Mouse (Mus musculus): ENCODE data around the gene Prdx5. TPM values are rescaled to one million over a fixed set of nuclear protein-coding genes. Genes with fewer than 3 reads are reported as not detected.
A peak's percentile ranks its signal among the peaks of the same experiment; 100 is the strongest.

Prdx5 gene
- total and polyA plus RNA-seq, 3 experiments, result 130 to 246 TPM; not detected in 1

DNA sequence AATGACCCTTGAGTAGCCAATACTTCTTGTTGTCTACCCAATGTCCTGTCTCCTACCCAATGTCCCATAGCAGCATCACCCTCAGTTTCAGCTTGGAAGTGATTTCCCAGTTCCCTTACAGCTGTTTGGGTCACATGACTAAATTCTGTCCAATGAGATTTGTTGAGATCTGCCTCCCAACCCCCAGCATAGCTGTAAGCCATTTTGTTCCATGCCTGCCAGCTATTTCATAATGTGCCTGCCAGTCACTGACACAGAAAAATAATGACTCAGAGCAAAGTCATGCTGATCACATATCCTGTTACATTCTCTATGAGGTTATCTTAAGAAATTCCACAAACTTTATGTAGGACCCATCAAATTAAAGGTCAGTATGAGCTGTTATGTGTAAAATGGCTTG is 33.1 kb downstream of the Prdx5 start:
- no peaks in the 10 kb centered on the region for H3K27me3 ChIP-seq (ENCODE audit: control insufficient read depth in 1 of 2, insufficient read depth in 2 of 2, low read length in 2 of 2)
- H3K27ac ChIP-seq (ENCODE audit: control insufficient read depth, low read depth, low read length), result no peak overlapping the region
- no peaks in the 10 kb centered on the region; a peak in 1 of 4 replicates for H3K36me3 ChIP-seq (ENCODE audit: control insufficient read depth in 1 of 2, insufficient read depth in 2 of 2, low read length in 2 of 2)
- H3K79me2 ChIP-seq (ENCODE audit: control insufficient read depth, insufficient read depth, low read length, poor library complexity), result no peaks in the 10 kb centered on the region
- H3K9ac ChIP-seq (ENCODE audit: control insufficient read depth, low read depth, low read length, poor library complexity, severe bottlenecking), result no peak overlapping the region
- H3K4me3 ChIP-seq (ENCODE audit: control insufficient read depth in 1 of 2, insufficient read depth in 1 of 2, low read depth in 2 of 2, low read length in 2 of 2), result no peak overlapping the region
- no peak for DNase-seq (ENCODE audit: low read depth, low spot score)
- TF ChIP-seq ZC3H11A (IDR thresholded peaks at IDR 0.05; ENCODE audit: low read depth, low read length) (no peak), USF1 (IDR thresholded peaks at IDR 0.05; ENCODE audit: low read depth, low read length) (peak; percentile 63)
- H3K4me1 ChIP-seq (ENCODE audit: control insufficient read depth in 1 of 2, insufficient read depth in 2 of 2, low read length in 2 of 2), result peaks cover 0 to 5% of the 10 kb centered on the region in 2 experiments; a peak in 1 of 4 replicates
- no peaks in the 10 kb centered on the region for H3K9me3 ChIP-seq (replicated peaks; ENCODE audit: insufficient read depth, low read length)

DNA sequence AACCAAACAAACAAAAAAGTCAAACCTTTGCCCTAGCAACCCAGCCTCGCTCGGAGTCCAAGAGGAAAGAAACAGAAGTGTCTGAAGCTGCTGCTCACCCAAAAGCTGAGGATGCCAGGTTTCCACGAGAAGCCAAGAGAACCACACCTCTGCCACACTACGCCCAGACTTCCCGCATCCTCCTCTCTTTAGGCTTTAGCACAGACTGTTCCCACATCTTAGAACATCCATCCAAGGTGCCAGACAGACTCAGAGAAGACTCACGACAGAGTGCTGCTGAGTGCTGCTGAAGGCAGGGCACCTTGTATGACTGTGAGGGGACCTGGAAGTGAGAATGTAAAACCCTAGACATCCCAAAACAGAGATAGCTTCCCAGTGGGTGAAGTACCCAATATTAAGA is 34.1 kb downstream of the Prdx5 start:
- Histone ChIP-seq H3K9ac (ENCODE audit: control insufficient read depth, low read depth, low read length, poor library complexity, severe bottlenecking) (no peak overlapping the region), H3K4me3 (ENCODE audit: control insufficient read depth in 1 of 2, insufficient read depth in 1 of 2, low read depth in 2 of 2, low read length in 2 of 2) (no peak overlapping the region)

DNA sequence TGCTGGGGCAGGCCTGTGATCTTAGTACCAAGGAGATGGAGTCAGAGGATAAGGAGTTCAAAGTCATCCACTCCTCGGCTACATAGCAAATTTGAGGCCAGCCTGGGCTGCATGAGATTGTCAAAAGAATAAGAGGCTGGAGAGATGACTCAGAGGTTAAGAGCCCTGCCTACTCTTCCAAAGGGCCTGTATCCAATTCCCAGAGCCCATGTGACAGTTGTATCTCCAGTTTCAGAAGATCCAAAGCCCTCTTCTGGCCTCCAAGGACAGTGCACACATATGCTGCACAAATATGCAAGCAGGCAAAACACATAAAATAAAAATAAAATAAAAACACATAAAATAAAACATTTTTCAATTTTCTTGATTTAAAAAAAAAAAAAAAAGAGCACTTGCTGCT is 35.6 kb downstream of the Prdx5 start:
- H3K36me3 ChIP-seq (ENCODE audit: control insufficient read depth in 1 of 2, insufficient read depth in 2 of 2, low read length in 2 of 2), result peaks cover 0 to 5% of the 10 kb centered on the region in 2 experiments; a peak in 2 of 4 replicates
- no peak for TF ChIP-seq CHD2 (IDR thresholded peaks at IDR 0.05; ENCODE audit: low read length)
- no peak for TF ChIP-seq ZKSCAN1 (IDR thresholded peaks at IDR 0.05; ENCODE audit: low read depth, low read length)
- TF ChIP-seq CTCF (IDR thresholded peaks at IDR 0.05 in 2 of 3, conservative IDR thresholded peaks at IDR 0.05 in 1 of 3; ENCODE audit: control insufficient read depth in 1 of 3, insufficient read depth in 1 of 3, low read depth in 2 of 3, low read length in 3 of 3, poor library complexity in 1 of 3, severe bottlenecking in 1 of 3), result no peak
- TF ChIP-seq MEF2A (IDR thresholded peaks at IDR 0.05; ENCODE audit: extremely low read depth, insufficient replicate concordance, low read depth, low read length, poor library complexity, severe bottlenecking), result no peak
- TF ChIP-seq RCOR1 (IDR thresholded peaks at IDR 0.05; ENCODE audit: low read depth, low read length), result no peak
- DNase-seq (ENCODE audit: low read depth, low spot score), result no peak
- peaks cover 0 to 9% of the 10 kb centered on the region in 2 experiments; a peak in 2 of 4 replicates for H3K4me1 ChIP-seq (ENCODE audit: control insufficient read depth in 1 of 2, insufficient read depth in 2 of 2, low read length in 2 of 2)
- no peak overlapping the region for H3K27ac ChIP-seq (ENCODE audit: control insufficient read depth, low read depth, low read length)
- H3K9me3 ChIP-seq (replicated peaks; ENCODE audit: insufficient read depth, low read length), result no peaks in the 10 kb centered on the region
- no peak overlapping the region for H3K4me3 ChIP-seq (ENCODE audit: control insufficient read depth in 1 of 2, insufficient read depth in 1 of 2, low read depth in 2 of 2, low read length in 2 of 2)
- no peak overlapping the region for H3K9ac ChIP-seq (ENCODE audit: control insufficient read depth, low read depth, low read length, poor library complexity, severe bottlenecking)
- no peaks in the 10 kb centered on the region for H3K79me2 ChIP-seq (ENCODE audit: control insufficient read depth, insufficient read depth, low read length, poor library complexity)
- H3K27me3 ChIP-seq (ENCODE audit: control insufficient read depth in 1 of 2, insufficient read depth in 2 of 2, low read length in 2 of 2), result no peaks in the 10 kb centered on the region

More for the DNA sequence above, 34.1 kb downstream of the Prdx5 start:
- DNase-seq (ENCODE audit: low read depth, low spot score), result no peak
- H3K27me3 ChIP-seq (ENCODE audit: control insufficient read depth in 1 of 2, insufficient read depth in 2 of 2, low read length in 2 of 2), result no peaks in the 10 kb centered on the region
- no peaks in the 10 kb centered on the region for H3K79me2 ChIP-seq (ENCODE audit: control insufficient read depth, insufficient read depth, low read length, poor library complexity)
- no peaks in the 10 kb centered on the region; a peak in 1 of 4 replicates for H3K36me3 ChIP-seq (ENCODE audit: control insufficient read depth in 1 of 2, insufficient read depth in 2 of 2, low read length in 2 of 2)
- H3K4me1 ChIP-seq (ENCODE audit: control insufficient read depth in 1 of 2, insufficient read depth in 2 of 2, low read length in 2 of 2), result peaks cover 0 to 7% of the 10 kb centered on the region in 2 experiments; a peak in 1 of 4 replicates
- no peak for TF ChIP-seq CHD1 (IDR thresholded peaks at IDR 0.05; ENCODE audit: low read depth, low read length)
- no peak overlapping the region for H3K27ac ChIP-seq (ENCODE audit: control insufficient read depth, low read depth, low read length)
- H3K9me3 ChIP-seq (replicated peaks; ENCODE audit: insufficient read depth, low read length), result no peaks in the 10 kb centered on the region

DNA sequence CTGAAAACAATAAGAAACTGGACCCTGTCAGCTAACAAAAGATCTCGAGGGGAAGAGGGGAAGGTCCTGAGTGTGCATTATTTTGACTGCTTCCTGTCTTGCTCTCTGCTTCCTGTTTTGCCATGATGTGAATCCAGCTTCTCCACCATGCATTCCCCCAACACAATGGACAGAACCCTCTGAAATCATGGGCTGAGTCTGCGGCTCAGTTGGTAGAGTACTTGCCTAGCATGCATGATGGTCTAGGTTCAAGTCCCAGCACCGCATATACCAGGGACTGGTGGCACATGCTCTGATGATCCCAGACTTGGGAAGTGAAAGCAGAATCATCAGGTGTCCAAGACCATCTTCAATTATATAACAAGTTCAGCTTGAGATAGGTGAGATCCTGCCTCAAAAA is 37.2 kb downstream of the Prdx5 start:
- no peaks in the 10 kb centered on the region for H3K79me2 ChIP-seq (ENCODE audit: control insufficient read depth, insufficient read depth, low read length, poor library complexity)
- no peak overlapping the region for H3K27ac ChIP-seq (ENCODE audit: control insufficient read depth, low read depth, low read length)
- peaks cover 0 to 9% of the 10 kb centered on the region in 2 experiments; a peak in 2 of 4 replicates for H3K4me1 ChIP-seq (ENCODE audit: control insufficient read depth in 1 of 2, insufficient read depth in 2 of 2, low read length in 2 of 2)
- H3K36me3 ChIP-seq (ENCODE audit: control insufficient read depth in 1 of 2, insufficient read depth in 2 of 2, low read length in 2 of 2), result peaks cover 0 to 5% of the 10 kb centered on the region in 2 experiments; a peak in 2 of 4 replicates
- no peak overlapping the region for H3K9ac ChIP-seq (ENCODE audit: control insufficient read depth, low read depth, low read length, poor library complexity, severe bottlenecking)
- no peak overlapping the region for H3K4me3 ChIP-seq (ENCODE audit: control insufficient read depth in 1 of 2, insufficient read depth in 1 of 2, low read depth in 2 of 2, low read length in 2 of 2)
- DNase-seq (ENCODE audit: low read depth, low spot score), result no peak
- TF ChIP-seq CTCF (IDR thresholded peaks at IDR 0.05 in 2 of 3, conservative IDR thresholded peaks at IDR 0.05 in 1 of 3; ENCODE audit: control insufficient read depth in 1 of 3, insufficient read depth in 1 of 3, low read depth in 2 of 3, low read length in 3 of 3, poor library complexity in 1 of 3, severe bottlenecking in 1 of 3) (no peak), TBP (IDR thresholded peaks at IDR 0.05; ENCODE audit: low read depth, low read length) (0 out of 2 replicates have a peak, but pooled peaks have one; percentile 25)
- no peaks in the 10 kb centered on the region for H3K9me3 ChIP-seq (replicated peaks; ENCODE audit: insufficient read depth, low read length)
- H3K27me3 ChIP-seq (ENCODE audit: control insufficient read depth in 1 of 2, insufficient read depth in 2 of 2, low read length in 2 of 2), result no peaks in the 10 kb centered on the region
